Mouse (Mus musculus): ENCODE data around the gene Vps41.

Gene Vps41

DNA sequence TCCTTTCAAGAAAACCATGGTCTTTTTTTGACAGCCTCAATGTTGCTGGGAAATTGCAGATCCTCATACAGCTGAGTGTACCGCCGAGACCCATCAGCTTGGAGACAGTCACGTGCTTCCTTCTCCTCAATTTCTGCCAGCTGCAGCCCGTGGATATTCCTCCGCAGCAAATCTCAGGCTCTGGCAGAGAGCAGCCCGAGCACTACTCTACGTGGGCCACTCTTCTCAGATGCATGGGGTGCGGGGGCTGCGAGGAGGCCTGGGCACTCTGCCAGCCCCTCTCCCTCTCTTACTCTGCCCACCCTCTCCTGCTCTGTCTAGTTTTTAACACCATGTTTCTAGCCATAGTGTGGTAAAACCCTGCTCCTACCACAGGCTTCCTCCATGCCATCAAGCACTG lies 175.8 kb downstream of the Vps41 start:
- no peak for DNase-seq

- no peak for DNase-seq
Measured at GRCm38 (mm10) chr13:18896789-18897188, 179.7 kb downstream of the Vps41 start.

DNA sequence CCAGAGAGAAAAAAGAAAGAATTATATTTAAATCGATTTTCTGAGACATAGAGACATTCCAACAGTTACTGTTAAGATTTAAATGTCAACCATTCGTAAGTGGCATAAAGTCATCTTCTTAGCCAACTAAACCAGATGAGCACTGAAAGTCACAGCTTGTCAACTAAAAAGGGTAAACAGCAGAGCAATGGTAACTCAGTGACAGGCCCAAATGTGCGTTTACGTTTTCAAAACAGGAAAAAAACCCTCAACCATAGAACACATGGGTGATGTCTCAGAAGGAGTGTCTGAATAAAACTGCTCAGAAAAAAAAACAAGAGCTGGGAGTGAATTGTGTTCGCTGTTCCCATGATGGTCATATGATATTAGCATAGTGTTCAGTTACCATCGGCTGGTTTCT lies 186.5 kb downstream of the Vps41 start:
- no peak for DNase-seq

DNA sequence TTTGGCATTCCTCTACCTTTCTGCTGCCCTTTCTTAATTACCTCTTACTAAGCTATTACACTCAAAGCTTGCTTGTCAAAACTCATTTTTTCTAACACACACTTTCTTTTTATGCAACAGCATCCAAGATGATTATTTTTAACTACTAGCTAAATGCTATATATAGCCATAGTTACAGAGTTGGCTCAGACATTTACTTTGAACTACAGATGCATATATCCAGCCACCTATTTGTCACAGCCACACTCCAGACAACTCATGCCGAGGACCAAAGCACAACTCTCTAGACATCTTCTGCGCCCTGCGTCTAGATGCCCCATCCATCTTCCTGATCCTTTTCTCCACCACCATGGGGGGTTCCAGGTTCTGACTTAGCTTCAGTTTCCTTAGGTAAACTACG lies 197.7 kb downstream of the Vps41 start:
- no peak for DNase-seq

All from lung, postnatal 14 days (tissue).